Mouse (Mus musculus) neural tube, embryonic 14.5 days (tissue): ENCODE results near the gene Phlpp1. TPM values are rescaled to one million over a fixed set of nuclear protein-coding genes. Genes with fewer than 3 reads are reported as not detected.
A peak's percentile ranks its signal among the peaks of the same experiment; 100 is the strongest.

Experiments used
- ATAC-seq: fragments of 200-750 bp; cut with Nextera tagmentation; 2 replicates; pipeline ENCODE4 v1.8.0; 2017; ENCODE audit warnings: low read depth, mild to moderate bottlenecking, moderate TSS enrichment, moderate library complexity
- H3K27ac ChIP-seq: fragments of 300-500 bp; sonication (generic); 2 replicates; pipeline ENCODE4 v1.5.1; 2014; ENCODE audit warnings: low read depth, mild to moderate bottlenecking, control low read depth, low read length, moderate library complexity, mixed read lengths
- H3K27me3 ChIP-seq: fragments of 300-500 bp; sonication (generic); 2 replicates; pipeline ENCODE4 v1.6.1; 2014; ENCODE audit warnings: low read length; ENCODE audit not compliant: control insufficient read depth, insufficient read depth
- H3K36me3 ChIP-seq: fragments of 300-500 bp; sonication (generic); 2 replicates; pipeline ENCODE4 v1.6.1; 2014; ENCODE audit warnings: low read length, mixed read lengths; ENCODE audit not compliant: control insufficient read depth, insufficient read depth
- H3K4me1 ChIP-seq: fragments of 300-500 bp; sonication (generic); 2 replicates; pipeline ENCODE4 v1.6.1; 2014; ENCODE audit warnings: low read length; ENCODE audit not compliant: control insufficient read depth, insufficient read depth
- H3K4me2 ChIP-seq: fragments of 300-500 bp; sonication (generic); 2 replicates; pipeline ENCODE4 v1.6.1; 2014; ENCODE audit warnings: mild to moderate bottlenecking, low read depth, low read length, control low read depth
- H3K4me3 ChIP-seq: fragments of 300-500 bp; sonication (generic); 2 replicates; pipeline ENCODE4 v1.5.1; 2014; ENCODE audit warnings: low read depth, low read length, control low read depth, mixed read lengths
- H3K9ac ChIP-seq: fragments of 300-500 bp; sonication (generic); replicated peaks from 2 replicates; pipeline ENCODE4 v1.6.1; 2014; ENCODE audit warnings: low read depth, mild to moderate bottlenecking, control low read depth, low read length, mixed read lengths
- H3K9me3 ChIP-seq: fragments of 300-500 bp; sonication (generic); 2 replicates; pipeline ENCODE4 v1.6.1; 2016; ENCODE audit warnings: low read length; ENCODE audit not compliant: control insufficient read depth
- WGBS: fragments of 180-500 bp; shearing (Covaris S2); extraction: QIAGEN DNeasy Blood & Tissue Kit; methylation state at CpG from one replicate; pipeline ENCODE4 v1.1.7; 2014; 5-methylcytosine and 5-hydroxymethylcytosine counted together
- polyA plus RNA-seq: library from polyadenylated mRNA; unstranded; fragments of >200 nt; fragmentation: Nextera tagmentation; extraction: Ambion mirVana; gene quantifications from 2 replicates; pipeline ENCODE4 v1.2.1, GENCODE M21; 2014

The Phlpp1 gene
- polyA plus RNA-seq, 1 experiment from 2014 or later = 11.8 TPM

DNA sequence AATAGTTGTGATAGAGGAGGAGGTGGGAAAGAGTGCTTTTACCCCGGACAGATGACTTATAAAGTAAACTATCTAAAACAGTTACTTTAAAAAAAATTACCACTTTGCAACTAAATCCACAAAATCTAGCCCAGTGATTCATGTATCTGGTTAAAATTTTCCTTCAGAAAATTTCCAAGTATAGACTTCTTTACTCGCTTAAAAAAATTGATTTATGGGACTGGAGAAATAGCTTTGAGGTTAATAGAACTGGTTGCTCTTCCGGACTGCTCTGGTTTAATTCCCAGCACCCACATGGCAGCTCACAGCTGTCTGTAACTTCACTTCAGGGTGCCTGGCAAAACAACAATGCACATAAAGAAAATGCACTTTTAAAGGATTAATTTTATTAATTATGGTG, 38.9 kb downstream of the Phlpp1 start:
- no peak for ATAC-seq
- no peaks in the 10 kb centered on the region for H3K36me3 ChIP-seq
- no peaks in the 10 kb centered on the region for H3K4me1 ChIP-seq
- H3K4me3 ChIP-seq = no peak overlapping the region
- H3K4me2 ChIP-seq = no peak overlapping the region
- H3K27ac ChIP-seq = no peak overlapping the region
- 78% methylated on average over 3 of the region's 3 CpGs for WGBS
- H3K9ac ChIP-seq = no peak overlapping the region
- H3K27me3 ChIP-seq = no peaks in the 10 kb centered on the region
- no peaks in the 10 kb centered on the region for H3K9me3 ChIP-seq

DNA sequence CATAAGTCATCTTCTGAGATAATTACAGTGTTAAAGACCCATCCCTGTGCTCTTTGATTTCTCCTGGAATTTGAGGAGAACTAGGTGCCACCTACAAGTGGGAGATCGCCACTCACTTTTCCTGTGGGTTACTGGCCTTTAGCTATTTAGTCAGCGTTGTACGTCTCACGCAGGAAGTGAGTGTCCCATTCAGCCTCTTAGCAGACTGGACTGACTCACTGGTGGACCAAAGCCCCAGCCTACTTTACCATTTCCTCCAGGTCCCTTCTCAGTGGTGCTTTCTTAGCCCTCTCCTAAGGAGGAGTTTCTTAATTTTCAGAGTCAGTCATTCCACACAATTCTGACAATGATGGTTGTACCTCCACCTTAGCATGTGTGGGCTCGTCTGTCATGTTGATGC, 39.6 kb downstream of the Phlpp1 start:
- Histone ChIP-seq H3K9ac (no peak overlapping the region), H3K4me3 (no peak overlapping the region), H3K4me2 (no peak overlapping the region), H3K36me3 (no peaks in the 10 kb centered on the region), H3K27ac (no peak overlapping the region), H3K9me3 (no peaks in the 10 kb centered on the region), H3K4me1 (no peaks in the 10 kb centered on the region), H3K27me3 (no peaks in the 10 kb centered on the region)
- 91% methylated on average over 5 of the region's 5 CpGs for WGBS
- no peak for ATAC-seq

DNA sequence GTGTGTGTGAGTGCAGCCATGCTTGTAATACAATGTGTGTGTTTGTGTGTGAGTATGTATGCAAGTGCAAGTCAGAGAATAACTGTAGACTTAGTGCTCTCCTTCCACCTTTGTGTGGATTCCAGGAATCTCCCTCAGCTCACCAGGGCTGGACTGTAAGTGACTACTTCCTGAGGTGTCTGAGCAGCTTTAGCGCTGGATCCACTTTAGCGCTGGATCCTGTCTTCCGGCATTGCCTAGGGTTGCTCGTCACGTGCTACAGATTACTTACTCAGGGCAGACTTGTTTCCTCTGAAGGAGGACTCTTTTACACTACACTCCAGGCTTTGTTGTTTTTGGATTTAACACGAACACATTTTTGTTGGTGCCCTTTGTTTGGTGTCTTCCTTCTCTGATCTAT, 48.9 kb downstream of the Phlpp1 start:
- ATAC-seq = no peak
- H3K4me3 ChIP-seq = no peak overlapping the region
- H3K9me3 ChIP-seq = no peaks in the 10 kb centered on the region
- no peak overlapping the region for H3K4me2 ChIP-seq
- WGBS = 73% methylated on average over 6 of the region's 6 CpGs
- peaks cover 11% of the 10 kb centered on the region; the same call in 1 of the 2 replicates for H3K4me1 ChIP-seq
- H3K27ac ChIP-seq = no peak overlapping the region
- no peak overlapping the region for H3K9ac ChIP-seq
- H3K27me3 ChIP-seq = no peaks in the 10 kb centered on the region
- no peaks in the 10 kb centered on the region for H3K36me3 ChIP-seq

DNA sequence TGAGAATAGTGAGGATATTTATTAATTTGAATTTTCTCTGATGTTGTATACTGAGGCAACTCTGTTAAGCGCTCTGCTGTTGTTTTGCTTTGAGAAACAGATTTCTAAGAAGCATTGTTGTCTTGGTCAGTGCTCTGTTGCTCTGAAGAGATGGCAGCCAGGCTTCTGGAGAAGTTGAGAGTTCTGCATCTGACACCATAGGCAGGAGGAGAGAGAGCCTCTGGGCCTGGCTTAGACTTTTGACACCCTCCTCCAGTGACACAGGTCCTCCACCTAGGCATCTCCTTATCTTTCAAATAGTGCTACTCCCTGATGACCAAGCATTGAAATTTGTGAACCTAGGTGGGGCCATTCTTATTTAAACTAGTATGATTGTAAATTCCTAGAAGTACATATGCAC, 49.8 kb downstream of the Phlpp1 start:
- peaks cover 11% of the 10 kb centered on the region; the same call in 1 of the 2 replicates for H3K4me1 ChIP-seq
- 79% methylated on average over 1 of the region's 1 CpGs for WGBS
- H3K36me3 ChIP-seq = no peaks in the 10 kb centered on the region
- H3K9ac ChIP-seq = no peak overlapping the region
- no peaks in the 10 kb centered on the region for H3K27me3 ChIP-seq
- H3K4me2 ChIP-seq = no peak overlapping the region
- ATAC-seq = no peak
- no peaks in the 10 kb centered on the region for H3K9me3 ChIP-seq
- no peak overlapping the region for H3K27ac ChIP-seq
- H3K4me3 ChIP-seq = no peak overlapping the region

DNA sequence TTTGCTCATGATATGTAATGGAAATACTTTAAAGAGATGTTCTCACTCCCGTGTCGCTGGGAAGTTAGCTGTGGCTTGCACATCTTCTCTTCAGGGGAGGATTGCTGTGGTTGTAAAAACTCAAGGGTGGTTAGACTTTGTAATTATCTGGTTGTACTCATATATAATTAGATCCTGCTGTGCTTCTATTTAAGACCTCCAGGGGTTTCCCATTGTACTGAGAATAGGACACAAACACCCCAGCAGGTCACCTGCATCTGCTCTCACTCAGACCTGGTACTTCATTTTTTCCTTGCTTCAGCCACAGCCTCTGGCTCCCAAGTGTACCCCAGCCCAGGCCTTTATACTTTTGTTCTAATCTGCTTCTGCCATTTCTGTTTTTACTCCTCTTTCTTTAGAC, 50.4 kb downstream of the Phlpp1 start:
- no peaks in the 10 kb centered on the region for H3K36me3 ChIP-seq
- no peak overlapping the region for H3K4me2 ChIP-seq
- 5% methylated on average over 2 of the region's 2 CpGs for WGBS
- H3K27ac ChIP-seq = no peak overlapping the region
- peak; percentile 39; the same call in 1 of the 2 replicates for ATAC-seq
- peaks cover 11% of the 10 kb centered on the region; the same call in 1 of the 2 replicates for H3K4me1 ChIP-seq
- H3K9ac ChIP-seq = no peak overlapping the region
- no peaks in the 10 kb centered on the region for H3K9me3 ChIP-seq
- H3K4me3 ChIP-seq = no peak overlapping the region
- no peaks in the 10 kb centered on the region for H3K27me3 ChIP-seq

DNA sequence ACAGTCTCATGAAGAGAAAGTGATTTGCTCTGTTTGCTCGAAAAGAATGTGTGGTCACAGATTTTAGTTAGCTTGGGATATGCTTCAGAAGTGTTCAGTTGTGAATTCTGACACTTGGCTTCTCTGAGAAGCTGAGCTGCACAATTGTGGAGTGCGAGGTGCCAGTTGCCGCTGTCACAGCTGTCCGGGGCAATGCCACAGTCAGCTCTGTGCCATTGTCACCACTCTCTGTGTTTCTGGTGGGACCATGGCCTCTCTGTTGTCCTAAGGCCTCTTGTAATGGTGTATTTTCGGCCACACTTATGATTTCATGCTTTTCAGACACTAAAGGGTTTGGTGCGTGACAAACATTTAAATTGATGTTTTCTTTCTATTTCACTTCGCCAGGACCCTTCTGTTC, 55.1 kb downstream of the Phlpp1 start:
- ATAC-seq = no peak
- Histone ChIP-seq H3K9ac (no peak overlapping the region), H3K27ac (no peak overlapping the region), H3K27me3 (no peaks in the 10 kb centered on the region), H3K4me3 (no peak overlapping the region), H3K9me3 (no peaks in the 10 kb centered on the region), H3K4me1 (peaks cover 5% of the 10 kb centered on the region; the same call in 1 of the 2 replicates), H3K36me3 (no peaks in the 10 kb centered on the region), H3K4me2 (no peak overlapping the region)
- WGBS = 57% methylated on average over 7 of the region's 7 CpGs

DNA sequence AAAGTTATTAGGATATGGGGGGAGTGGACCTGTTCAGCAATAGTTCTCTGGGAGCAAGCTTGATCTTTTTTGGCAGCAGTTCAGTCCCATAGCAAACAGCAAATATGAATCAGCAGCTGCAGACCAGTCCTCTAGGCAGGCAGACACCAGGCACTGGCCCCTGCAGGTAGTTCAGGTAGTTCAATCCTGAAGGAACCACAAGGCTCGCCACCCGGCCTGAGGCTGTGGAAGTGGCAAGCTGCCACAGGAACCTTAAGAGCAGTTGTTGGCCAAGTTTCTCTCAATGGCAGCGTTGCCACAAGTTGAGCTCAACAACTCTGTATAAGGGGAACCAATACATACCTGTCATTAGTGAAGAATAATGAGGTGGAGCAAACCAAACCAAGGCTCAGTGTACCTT, 58.8 kb downstream of the Phlpp1 start:
- ATAC-seq = no peak
- no peak overlapping the region for H3K27ac ChIP-seq
- H3K9ac ChIP-seq = no peak overlapping the region
- no peaks in the 10 kb centered on the region for H3K27me3 ChIP-seq
- H3K4me2 ChIP-seq = no peak overlapping the region
- no peaks in the 10 kb centered on the region for H3K9me3 ChIP-seq
- no peaks in the 10 kb centered on the region for H3K36me3 ChIP-seq
- no peak overlapping the region for H3K4me3 ChIP-seq
- H3K4me1 ChIP-seq = 0 out of 2 replicates have a peak, but pooled peaks cover 3% of the 10 kb centered on the region
- WGBS = 94% methylated on average over 3 of the region's 3 CpGs

DNA sequence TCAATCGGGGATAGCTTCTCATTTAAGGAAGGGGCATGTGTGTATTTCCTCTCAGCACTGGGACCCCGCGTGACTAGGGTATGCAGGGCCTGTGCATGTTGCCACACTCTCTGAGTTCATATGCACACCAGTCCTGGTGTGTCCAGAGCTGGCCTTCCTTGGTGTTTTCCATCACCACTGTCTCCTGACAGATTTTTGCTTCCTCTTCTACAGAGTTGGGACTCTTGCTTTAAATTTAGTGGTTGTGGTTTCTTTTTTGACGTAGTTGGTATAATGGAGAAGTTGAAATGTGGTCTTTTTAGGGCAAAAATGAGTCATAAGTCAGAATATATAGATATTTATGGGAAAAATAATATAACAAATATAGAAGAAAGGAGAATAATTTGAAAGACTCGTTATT, 59.8 kb downstream of the Phlpp1 start:
- H3K4me2 ChIP-seq = no peak overlapping the region
- WGBS = 90% methylated on average over 5 of the region's 5 CpGs
- no peak overlapping the region for H3K4me3 ChIP-seq
- 0 out of 2 replicates have a peak, but pooled peaks cover 3% of the 10 kb centered on the region for H3K4me1 ChIP-seq
- no peak for ATAC-seq
- H3K9me3 ChIP-seq = no peaks in the 10 kb centered on the region
- no peaks in the 10 kb centered on the region for H3K36me3 ChIP-seq
- no peak overlapping the region for H3K9ac ChIP-seq
- H3K27me3 ChIP-seq = no peaks in the 10 kb centered on the region
- no peak overlapping the region for H3K27ac ChIP-seq

DNA sequence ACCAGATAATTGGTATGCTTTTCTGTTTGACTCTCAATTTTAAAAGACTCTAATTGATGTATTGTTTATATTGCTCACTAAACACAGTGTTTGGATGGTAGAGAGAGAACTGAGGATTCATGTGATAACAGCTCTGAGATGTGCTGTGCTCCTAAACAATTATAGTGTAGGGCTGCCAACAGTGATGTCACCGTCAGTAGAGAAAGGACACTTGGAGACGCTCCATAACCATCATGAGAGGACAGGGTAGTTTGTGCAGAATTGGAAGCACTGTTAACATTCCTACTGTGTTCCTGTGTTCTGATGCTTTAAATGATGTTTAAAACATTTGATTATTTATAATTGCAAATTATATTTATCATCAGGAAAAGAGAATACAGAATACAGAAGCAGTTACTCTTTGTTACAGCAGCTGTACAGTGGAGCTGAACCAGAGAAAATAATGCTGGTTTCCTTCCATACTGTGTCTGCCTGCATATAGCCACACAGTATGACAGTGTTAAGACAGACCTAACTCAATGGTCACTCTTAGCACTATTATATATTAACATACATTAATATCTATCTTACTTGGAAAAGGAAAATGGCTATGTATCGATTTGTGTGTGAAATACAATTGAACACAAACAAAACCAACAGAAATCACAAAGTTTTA, 60.4 kb downstream of the Phlpp1 start:
- Histone ChIP-seq H3K36me3 (no peaks in the 10 kb centered on the region), H3K4me1 (0 out of 2 replicates have a peak, but pooled peaks cover 3% of the 10 kb centered on the region), H3K4me2 (no peak overlapping the region), H3K27me3 (no peaks in the 10 kb centered on the region), H3K27ac (no peak overlapping the region), H3K4me3 (no peak overlapping the region), H3K9ac (no peak overlapping the region), H3K9me3 (no peaks in the 10 kb centered on the region)
- peak; percentile 66; the same call in 1 of the 2 replicates for ATAC-seq
- 67% methylated on average over 3 of the region's 3 CpGs for WGBS
